Mouse (Mus musculus) forebrain, embryonic 11.5 days (tissue): ENCODE measurements around the gene Tra2a. TPM values are rescaled to one million over a fixed set of nuclear protein-coding genes. Genes with fewer than 3 reads are reported as not detected.

Experiments
- ATAC-seq: fragments of 200-750 bp; cut with Nextera tagmentation; replicated peaks from 2 replicates; pipeline ENCODE4 v1.8.0; 2017; ENCODE audit warnings: moderate TSS enrichment; ENCODE audit not compliant: low FRiP score
- DNase-seq: peaks from one replicate; pipeline ENCODE4 v3.0.0-alpha.2; 2017; ENCODE audit warnings: low spot score
- H3K27ac ChIP-seq: fragments of 300-500 bp; sonication (generic); 2 replicates; pipeline ENCODE4 v1.5.1; 2014; ENCODE audit warnings: low read depth, low read length
- H3K27me3 ChIP-seq: fragments of 300-500 bp; sonication (generic); 2 replicates; pipeline ENCODE4 v1.6.1; 2014; ENCODE audit warnings: mild to moderate bottlenecking, low read length, mixed read lengths; ENCODE audit not compliant: control insufficient read depth, insufficient read depth
- H3K36me3 ChIP-seq: fragments of 300-500 bp; sonication (generic); 2 replicates; pipeline ENCODE4 v1.6.1; 2014; ENCODE audit warnings: mild to moderate bottlenecking, low read length, moderate library complexity, mixed read lengths; ENCODE audit not compliant: control insufficient read depth, insufficient read depth
- H3K4me1 ChIP-seq: fragments of 300-500 bp; sonication (generic); replicated peaks from 2 replicates; pipeline ENCODE4 v1.6.1; 2014; ENCODE audit warnings: low read length, mixed read lengths; ENCODE audit not compliant: control insufficient read depth, insufficient read depth
- H3K4me2 ChIP-seq: fragments of 300-500 bp; sonication (generic); 2 replicates; pipeline ENCODE4 v1.6.1; 2014; ENCODE audit warnings: low read depth, mild to moderate bottlenecking, low read length, moderate library complexity, mixed read lengths; ENCODE audit not compliant: severe bottlenecking
- H3K4me3 ChIP-seq: fragments of 300-500 bp; sonication (generic); 2 replicates; pipeline ENCODE4 v1.5.1; 2014; ENCODE audit warnings: low read depth, low read length
- H3K9ac ChIP-seq: fragments of 300-500 bp; sonication (generic); 2 replicates; pipeline ENCODE4 v1.6.1; 2014; ENCODE audit warnings: low read length
- H3K9me3 ChIP-seq: fragments of 300-500 bp; sonication (generic); 2 replicates; pipeline ENCODE4 v1.6.1; 2016; ENCODE audit warnings: low read length, mixed read lengths; ENCODE audit not compliant: control insufficient read depth
- WGBS: fragments of 180-500 bp; shearing (Covaris S2); extraction: QIAGEN DNeasy Blood & Tissue Kit; methylation state at CpG from one replicate; pipeline ENCODE4 v1.1.7; 2014; 5-methylcytosine and 5-hydroxymethylcytosine counted together
- polyA plus RNA-seq: library from polyadenylated mRNA; unstranded; fragments of >200 nt; fragmentation: Nextera tagmentation; extraction: Ambion mirVana; gene quantifications from 2 replicates; pipeline ENCODE4 v1.2.1, GENCODE M21; 2014

Gene Tra2a
- polyA plus RNA-seq, 1 experiment from 2014 or later, result 68.5 TPM

GRCm38 (mm10) chr6:49216811-49217542 is 46.9 kb downstream of the Tra2a start:
- H3K4me2 ChIP-seq, result peak overlapping the region; percentile 74
- ATAC-seq, result no peak
- no peaks in the 10 kb centered on the region for H3K9me3 ChIP-seq
- peak overlapping the region; percentile 96 for H3K27ac ChIP-seq
- no peak for DNase-seq
- no peaks in the 10 kb centered on the region for H3K27me3 ChIP-seq
- H3K4me3 ChIP-seq, result peak overlapping the region; percentile 57
- no peaks in the 10 kb centered on the region for H3K36me3 ChIP-seq
- peaks cover 10% of the 10 kb centered on the region for H3K4me1 ChIP-seq
- 1% methylated on average over 11 of the region's 11 CpGs for WGBS
- H3K9ac ChIP-seq, result peak overlapping the region; percentile 86

DNA sequence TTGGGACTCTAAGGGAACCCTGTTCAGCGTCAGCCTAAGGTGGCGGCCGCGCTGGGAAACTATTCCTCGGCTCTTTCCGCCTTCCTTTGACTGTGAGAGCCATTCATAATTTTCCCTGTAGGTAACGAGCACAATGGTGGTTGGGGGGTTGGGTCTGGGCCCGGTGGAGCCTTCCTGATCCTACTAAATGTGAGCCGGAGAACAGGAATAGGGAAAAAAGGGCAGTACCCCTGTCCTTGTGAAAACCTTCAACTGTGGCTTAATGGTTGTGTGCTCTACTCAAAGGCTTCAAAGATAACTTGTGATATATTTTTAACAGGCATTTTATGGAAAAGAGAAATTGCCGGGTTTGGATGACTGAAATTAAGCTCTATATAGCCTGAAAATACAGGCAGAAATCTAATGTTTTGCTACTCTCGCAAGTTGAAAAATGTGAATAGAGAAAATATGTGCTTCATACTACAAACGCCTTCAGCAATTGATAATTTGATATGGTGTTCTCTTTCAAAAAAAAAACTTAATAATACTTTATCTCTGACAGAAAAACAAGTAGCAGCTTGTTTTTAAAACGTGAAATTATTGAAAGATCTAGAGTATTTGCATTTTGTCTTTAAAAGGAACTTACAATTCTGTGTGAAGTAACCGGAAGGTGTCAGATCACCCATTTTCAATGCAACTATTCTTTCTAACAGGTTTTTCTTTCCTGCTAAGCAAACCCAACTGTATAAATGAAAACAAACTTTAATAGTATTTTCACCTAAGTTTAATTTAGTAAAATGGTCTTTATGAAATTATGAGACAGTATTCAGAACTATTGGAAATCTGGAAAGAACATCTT is 47.9 kb downstream of the Tra2a start:
- peak overlapping the region; percentile 96 for H3K4me2 ChIP-seq
- ATAC-seq, result peak; percentile 47
- DNase-seq, result no peak

GRCm38 (mm10) chr6:49214928-49215747 is 48.7 kb downstream of the Tra2a start, which contains the start of gene Igf2bp3:
Igf2bp3 (minus strand) TSS chr6:49214957.
- ATAC-seq (peak; percentile 78), DNase-seq (peak; percentile 99)
- WGBS, result under 1% methylated on average over 64 of the region's 68 CpGs
- Histone ChIP-seq H3K4me1 (peaks cover 15% of the 10 kb centered on the region), H3K36me3 (no peaks in the 10 kb centered on the region), H3K27ac (peak within 1 kb of the TSS; percentile 99), H3K9me3 (no peaks in the 10 kb centered on the region), H3K27me3 (no peaks in the 10 kb centered on the region), H3K4me3 (peak within 1 kb of the TSS; percentile 96), H3K9ac (peak within 1 kb of the TSS; percentile 94), H3K4me2 (peak within 1 kb of the TSS; percentile 96)

More for the DNA sequence above, 47.9 kb downstream of the Tra2a start:
- Histone ChIP-seq H3K27ac (peak overlapping the region; percentile 99), H3K4me1 (peaks cover 10% of the 10 kb centered on the region), H3K9ac (peak overlapping the region; percentile 77), H3K4me3 (peak overlapping the region; percentile 96), H3K9me3 (no peaks in the 10 kb centered on the region), H3K27me3 (no peaks in the 10 kb centered on the region), H3K36me3 (no peaks in the 10 kb centered on the region)
- under 1% methylated on average over 14 of the region's 14 CpGs for WGBS

- H3K36me3 ChIP-seq, result no peaks in the 10 kb centered on the region
- H3K27ac ChIP-seq, result peak overlapping the region; percentile 99
- DNase-seq, result peak; percentile 94
- WGBS, result under 1% methylated on average over 72 of the region's 76 CpGs
- H3K4me1 ChIP-seq, result peaks cover 16% of the 10 kb centered on the region
- peak overlapping the region; percentile 96 for H3K4me3 ChIP-seq
- H3K9ac ChIP-seq, result peak overlapping the region; percentile 94
- peak overlapping the region; percentile 96 for H3K4me2 ChIP-seq
- ATAC-seq, result peak; percentile 19
- no peaks in the 10 kb centered on the region for H3K27me3 ChIP-seq
- H3K9me3 ChIP-seq, result no peaks in the 10 kb centered on the region
Observed at GRCm38 (mm10) chr6:49214086-49214927, 49.5 kb downstream of the Tra2a start.

- WGBS, result 0% methylated on average over 45 of the region's 50 CpGs
- H3K9ac ChIP-seq, result peak overlapping the region; percentile 94
- H3K4me3 ChIP-seq, result peak overlapping the region; percentile 96
- no peaks in the 10 kb centered on the region; the same call in 1 of the 2 replicates for H3K36me3 ChIP-seq
- peak; percentile 74 for DNase-seq
- H3K4me1 ChIP-seq, result peaks cover 16% of the 10 kb centered on the region
- H3K9me3 ChIP-seq, result no peaks in the 10 kb centered on the region
- peak overlapping the region; percentile 96 for H3K4me2 ChIP-seq
- H3K27me3 ChIP-seq, result no peaks in the 10 kb centered on the region
- H3K27ac ChIP-seq, result peak overlapping the region; percentile 99
- no peak for ATAC-seq
Observed at GRCm38 (mm10) chr6:49213581-49214085, 50.2 kb downstream of the Tra2a start.

GRCm38 (mm10) chr6:49212931-49213580 is 50.8 kb downstream of the Tra2a start:
- peak overlapping the region; percentile 96 for H3K4me2 ChIP-seq
- peak overlapping the region; percentile 94 for H3K9ac ChIP-seq
- no peaks in the 10 kb centered on the region for H3K9me3 ChIP-seq
- H3K36me3 ChIP-seq, result no peaks in the 10 kb centered on the region; the same call in 1 of the 2 replicates
- H3K27ac ChIP-seq, result peak overlapping the region; percentile 99; the same call in 1 of the 2 replicates
- DNase-seq (peak; percentile 53), ATAC-seq (no peak)
- H3K4me1 ChIP-seq, result peaks cover 16% of the 10 kb centered on the region
- H3K4me3 ChIP-seq, result peak overlapping the region; percentile 96
- H3K27me3 ChIP-seq, result no peaks in the 10 kb centered on the region
- WGBS, result 3% methylated on average over 20 of the region's 20 CpGs

DNA sequence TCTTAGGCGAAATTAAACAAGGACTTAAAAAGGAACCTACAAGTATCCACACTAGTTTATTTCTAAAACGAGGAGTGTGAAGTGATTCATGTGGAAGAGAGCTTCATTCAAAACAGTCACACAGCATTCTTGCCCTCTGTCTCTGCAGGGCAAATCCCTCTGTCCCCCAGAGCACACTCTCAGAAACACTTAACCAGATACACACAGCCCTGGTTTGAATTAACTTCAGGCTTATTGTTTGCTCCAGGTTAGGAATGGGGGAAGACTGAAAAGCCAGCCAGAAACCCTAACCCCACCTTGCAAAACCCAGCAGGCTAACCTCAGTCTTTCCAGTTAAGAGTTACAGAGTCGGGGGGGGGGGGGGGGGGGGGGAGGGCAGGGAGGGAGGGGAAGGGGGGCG is 51.7 kb downstream of the Tra2a start:
- 5% methylated on average over 3 of the region's 4 CpGs for WGBS
- Histone ChIP-seq H3K27ac (no peak overlapping the region), H3K4me3 (peak overlapping the region; percentile 96), H3K9ac (peak overlapping the region; percentile 94), H3K36me3 (no peaks in the 10 kb centered on the region; the same call in 1 of the 2 replicates), H3K9me3 (no peaks in the 10 kb centered on the region), H3K4me1 (peaks cover 16% of the 10 kb centered on the region), H3K27me3 (no peaks in the 10 kb centered on the region), H3K4me2 (peak overlapping the region; percentile 96)
- ATAC-seq (no peak), DNase-seq (no peak)
